ENCODE assay signal across 25 mouse cellular contexts in the genomic region with DNA sequence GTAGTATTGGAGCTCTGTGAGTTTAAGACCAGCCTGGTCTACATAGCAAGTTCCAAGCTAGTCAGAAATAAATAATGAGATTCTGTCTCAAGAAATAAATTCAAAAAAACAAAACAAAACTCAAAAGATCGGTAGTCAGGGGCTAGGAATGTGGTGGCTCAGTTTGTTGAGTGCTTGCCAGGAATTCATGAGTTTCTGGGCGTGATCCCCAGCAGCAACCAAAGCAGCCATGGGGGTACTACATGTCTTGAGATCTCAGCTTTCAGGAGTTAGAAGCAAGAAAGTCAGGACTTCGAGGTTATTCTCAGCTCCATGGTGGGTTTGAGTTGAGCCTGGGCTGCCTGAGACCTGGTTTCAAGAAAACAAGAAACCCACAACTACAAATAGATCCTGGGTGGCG. TPM values are rescaled to one million over a fixed set of nuclear protein-coding genes. Genes with fewer than 3 reads are reported as not detected.
DNase-seq lines count a peak whose midpoint lies in the region; ATAC-seq and TF ChIP-seq lines count a peak whose summit lies in the region.
"Had no signal": no experiment of that assay in that cellular context is flagged by ENCODE, and none has a peak within 500 bp of the region (broad histone marks: within the 10 kb centered on the region; RNA-seq: fewer than 3 reads in every experiment).

No protein-coding gene starts in this region.

- H3K27me3 ChIP-seq in midbrain, postnatal 0 days (ENCODE audit: insufficient read depth, low read length), result no peaks in the 10 kb centered on the region
- H3K27me3 ChIP-seq in midbrain, embryonic 13.5 days, result peaks cover 8% of the 10 kb centered on the region; the same call in 1 of the 2 replicates
- H3K27me3 ChIP-seq in kidney, embryonic 14.5 days (ENCODE audit: control insufficient read depth, insufficient read depth, low read length), result no peaks in the 10 kb centered on the region
- H3K27me3 ChIP-seq in neural tube, embryonic 15.5 days (replicated peaks), result no peaks in the 10 kb centered on the region
- H3K27me3 ChIP-seq: hindbrain, embryonic 13.5 days; intestine, embryonic 15.5 days had no signal

- 75% methylated on average over 4 of the region's 4 CpGs for WGBS in midbrain, postnatal 0 days
- 83% methylated on average over 4 of the region's 4 CpGs for WGBS in midbrain, embryonic 13.5 days
- WGBS in kidney, embryonic 14.5 days, result 72% methylated on average over 4 of the region's 4 CpGs
- 82% methylated on average over 4 of the region's 4 CpGs for WGBS in neural tube, embryonic 15.5 days

- no peak for TF ChIP-seq CTCF in midbrain, postnatal 0 days (IDR thresholded peaks at IDR 0.05)
- no peak for TF ChIP-seq CTCF in brain, embryonic 14.5 days (IDR thresholded peaks at IDR 0.05; ENCODE audit: borderline replicate concordance, extremely low read depth, insufficient read depth, insufficient read length)

- no peaks in the 10 kb centered on the region for H3K4me1 ChIP-seq in midbrain, postnatal 0 days (ENCODE audit: insufficient read depth, low read length)
- H3K4me1 ChIP-seq in midbrain, embryonic 13.5 days (replicated peaks), result no peaks in the 10 kb centered on the region
- H3K4me1 ChIP-seq in kidney, embryonic 14.5 days (ENCODE audit: control insufficient read depth, insufficient read depth, low read length), result no peaks in the 10 kb centered on the region
- no peaks in the 10 kb centered on the region for H3K4me1 ChIP-seq in neural tube, embryonic 15.5 days
- H3K4me1 ChIP-seq: embryonic facial prominence, embryonic 13.5 days; forebrain, embryonic 10.5 days; heart, embryonic 10.5 days; hindbrain, embryonic 13.5 days; intestine, embryonic 15.5 days had no signal

- H3K9ac ChIP-seq in midbrain, postnatal 0 days (replicated peaks; ENCODE audit: low read length, poor library complexity, severe bottlenecking), result no peak overlapping the region
- no peak overlapping the region for H3K9ac ChIP-seq in midbrain, embryonic 13.5 days (replicated peaks)
- no peak overlapping the region for H3K9ac ChIP-seq in kidney, embryonic 14.5 days (ENCODE audit: low read depth, low read length)
- H3K9ac ChIP-seq in neural tube, embryonic 15.5 days (replicated peaks), result no peak overlapping the region
- H3K9ac ChIP-seq: embryonic facial prominence, embryonic 13.5 days; hindbrain, embryonic 13.5 days; intestine, embryonic 15.5 days had no signal

- no peak overlapping the region for H3K27ac ChIP-seq in midbrain, postnatal 0 days (ENCODE audit: low read depth, low read length)
- no peak overlapping the region for H3K27ac ChIP-seq in midbrain, embryonic 13.5 days
- H3K27ac ChIP-seq in kidney, embryonic 14.5 days (ENCODE audit: low read depth, low read length), result no peak overlapping the region
- no peak overlapping the region for H3K27ac ChIP-seq in neural tube, embryonic 15.5 days (replicated peaks)
- H3K27ac ChIP-seq: embryonic facial prominence, embryonic 13.5 days; forebrain, embryonic 10.5 days; gastrocnemius, adult 2 months; heart, embryonic 10.5 days; hindbrain, embryonic 13.5 days; intestine, embryonic 15.5 days had no signal

- H3K4me2 ChIP-seq in midbrain, postnatal 0 days (ENCODE audit: low read depth, low read length, poor library complexity, severe bottlenecking), result no peak overlapping the region
- no peak overlapping the region for H3K4me2 ChIP-seq in midbrain, embryonic 13.5 days (replicated peaks)
- no peak overlapping the region for H3K4me2 ChIP-seq in kidney, embryonic 14.5 days (replicated peaks; ENCODE audit: low read depth, low read length)
- H3K4me2 ChIP-seq in neural tube, embryonic 15.5 days, result no peak overlapping the region
- H3K4me2 ChIP-seq: embryonic facial prominence, embryonic 13.5 days; hindbrain, embryonic 13.5 days; intestine, embryonic 15.5 days had no signal

- no peak for ATAC-seq in midbrain, postnatal 0 days (ENCODE audit: low FRiP score)
- ATAC-seq in midbrain, embryonic 13.5 days, result no peak
- no peak for ATAC-seq in kidney, embryonic 14.5 days (ENCODE audit: low FRiP score, low TSS enrichment)
- ATAC-seq in neural tube, embryonic 15.5 days (ENCODE audit: low FRiP score), result no peak
- ATAC-seq: activated CD4-positive, CD25-positive, alpha-beta regulatory T cell, adult 4 months; forebrain, embryonic 14.5 days; intestine, embryonic 15.5 days had no signal

- H3K9me3 ChIP-seq in midbrain, postnatal 0 days (ENCODE audit: low read length), result no peaks in the 10 kb centered on the region
- H3K9me3 ChIP-seq in midbrain, embryonic 13.5 days, result no peaks in the 10 kb centered on the region
- H3K9me3 ChIP-seq in kidney, embryonic 14.5 days (ENCODE audit: control insufficient read depth, low read length), result no peaks in the 10 kb centered on the region
- H3K9me3 ChIP-seq in neural tube, embryonic 15.5 days (replicated peaks), result no peaks in the 10 kb centered on the region
- H3K9me3 ChIP-seq: embryonic facial prominence, embryonic 13.5 days; forebrain, embryonic 10.5 days; heart, embryonic 10.5 days; hindbrain, embryonic 13.5 days; intestine, embryonic 15.5 days had no signal

- H3K4me3 ChIP-seq in midbrain, postnatal 0 days (ENCODE audit: low read depth, low read length), result no peak overlapping the region
- H3K4me3 ChIP-seq in midbrain, embryonic 13.5 days (replicated peaks), result no peak overlapping the region
- no peak overlapping the region for H3K4me3 ChIP-seq in kidney, embryonic 14.5 days (ENCODE audit: low read length)
- no peak overlapping the region for H3K4me3 ChIP-seq in neural tube, embryonic 15.5 days (replicated peaks)
- H3K4me3 ChIP-seq: embryonic facial prominence, embryonic 13.5 days; forebrain, embryonic 10.5 days; gastrocnemius, adult 2 months; heart, embryonic 10.5 days; hindbrain, embryonic 13.5 days; intestine, embryonic 15.5 days had no signal

- no peak for TF ChIP-seq POLR2A in brain, embryonic 14.5 days (IDR thresholded peaks at IDR 0.05; ENCODE audit: borderline replicate concordance, extremely low read depth, insufficient read depth, insufficient read length, poor library complexity, severe bottlenecking)

- no peaks in the 10 kb centered on the region for H3K36me3 ChIP-seq in midbrain, postnatal 0 days (ENCODE audit: insufficient read depth, low read length)
- H3K36me3 ChIP-seq in midbrain, embryonic 13.5 days, result no peaks in the 10 kb centered on the region
- no peaks in the 10 kb centered on the region for H3K36me3 ChIP-seq in kidney, embryonic 14.5 days (ENCODE audit: control insufficient read depth, insufficient read depth, low read length)
- H3K36me3 ChIP-seq in neural tube, embryonic 15.5 days, result no peaks in the 10 kb centered on the region
- H3K36me3 ChIP-seq: embryonic facial prominence, embryonic 13.5 days; forebrain, embryonic 10.5 days; heart, embryonic 10.5 days; hindbrain, embryonic 13.5 days; intestine, embryonic 15.5 days had no signal

- DNase-seq in heart, adult 11 months, result peak; percentile 59
- DNase-seq in heart, adult 8-10 months (ENCODE audit: low spot score), result no peak
- peak; percentile 7 for DNase-seq in midbrain, postnatal 0 days (ENCODE audit: low spot score)
- peak; percentile 3 for DNase-seq in brain, embryonic 14.5 days (ENCODE audit: low read depth)
- DNase-seq in layer of hippocampus, postnatal 14 days (ENCODE audit: low spot score in 2 of 2), result no peak
- DNase-seq: cerebellum, adult 11 months; cerebellum, adult 8-10 months; gastrocnemius, adult 2 months; gastrocnemius, postnatal 25 days; heart, postnatal 4 days had no signal

RNA-seq across cellular contexts. Expression of a gene that starts 27.0 kb away (rescaled TPM):
- not detected for total RNA-seq in heart, adult 8-10 months (2022)
- not detected in 2 replicates for total RNA-seq in midbrain, postnatal 0 days (2014; rRNA removed)
- polyA plus RNA-seq in midbrain, postnatal 0 days (2015; fragmentation: Nextera tagmentation; extraction: Ambion mirVana), result 0.53 TPM in 1 of 2 replicates, not detected in the other
- polyA plus RNA-seq in midbrain, embryonic 13.5 days (2015; fragmentation: Nextera tagmentation; extraction: Ambion mirVana), result 0.48 TPM in 1 of 2 replicates, not detected in the other
- 0.23 and 0.48 TPM in 2 replicates for polyA plus RNA-seq in brain, embryonic 14.5 days (2012; rRNA removed)
- polyA plus RNA-seq in kidney, embryonic 14.5 days (2014; fragmentation: Nextera tagmentation; extraction: Ambion mirVana), result 43.6 and 48.7 TPM in 2 replicates
- not detected for total RNA-seq in layer of hippocampus, postnatal 14 days (2021)
- 0.73 and 33.7 TPM in 2 replicates for polyA plus RNA-seq in neural tube, embryonic 15.5 days (2015; fragmentation: Nextera tagmentation; extraction: Ambion mirVana)
- total RNA-seq: adrenal gland, adult 18-20 months; gastrocnemius, adult 2 months; gastrocnemius, postnatal 25 days; granulocyte monocyte progenitor cell, adult 5-6 weeks; heart, postnatal 10 days; heart, postnatal 4 days had no signal
- polyA plus RNA-seq: cortical plate, adult 2 months; forebrain, embryonic 10.5 days; forebrain, embryonic 14.5 days; heart, embryonic 14.5 days had no signal

Comparison
In these comparisons a context has a peak if more than half of its experiments do, and no peak if none do; other contexts are left out.
1. DNase-seq: peak in heart, adult 11 months (single experiment), midbrain, postnatal 0 days (single experiment) and brain, embryonic 14.5 days (single experiment); none in heart, adult 8-10 months (single experiment) and layer of hippocampus, postnatal 14 days (0 of 2).